ENCODE assay signal across 22 mouse cellular contexts in the genomic region with DNA sequence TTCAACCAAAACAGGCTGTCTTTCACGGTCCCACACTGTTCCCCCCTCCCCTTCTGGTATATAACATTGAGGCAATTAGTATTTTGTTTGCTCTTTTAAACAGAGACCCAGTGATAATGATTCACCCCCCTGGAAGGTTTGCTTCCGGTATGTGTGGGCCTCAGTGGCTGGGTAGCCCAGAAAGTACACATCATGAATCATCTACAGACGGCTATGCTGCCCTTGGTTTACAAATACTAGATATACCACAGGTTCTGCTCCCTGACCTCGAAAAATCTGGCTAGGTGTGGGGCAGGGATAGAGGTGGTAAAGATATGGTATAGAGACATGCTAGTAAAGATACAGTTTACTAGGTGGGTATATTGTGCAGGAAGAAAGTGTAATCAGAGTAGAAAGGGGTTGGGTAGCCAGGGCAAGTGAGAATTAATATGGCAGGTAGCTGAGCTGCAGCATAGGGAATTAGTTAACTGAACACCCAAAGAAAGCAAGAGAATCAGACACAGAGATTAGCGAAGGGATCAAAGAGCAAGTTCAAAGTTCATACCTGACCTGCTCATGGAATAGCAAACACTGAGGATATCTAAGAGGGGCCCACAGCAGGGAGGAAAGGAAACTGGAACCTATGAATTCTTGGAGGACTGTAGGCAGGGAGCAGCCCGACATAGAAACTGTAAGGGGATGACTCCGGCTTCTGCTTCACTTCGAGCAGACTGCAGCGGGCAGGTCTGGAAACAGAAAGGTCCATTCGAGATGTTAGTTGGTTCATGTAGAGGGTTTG. TPM values are rescaled to one million over a fixed set of nuclear protein-coding genes. Genes with fewer than 3 reads are reported as not detected.
DNase-seq lines count a peak whose midpoint lies in the region; ATAC-seq and TF ChIP-seq lines count a peak whose summit lies in the region.
"Had no signal": no experiment of that assay in that cellular context is flagged by ENCODE, and none has a peak within 500 bp of the region (broad histone marks: within the 10 kb centered on the region; RNA-seq: fewer than 3 reads in every experiment).

No protein-coding gene starts in this region.

- H3K27ac ChIP-seq in liver, embryonic 12.5 days, result peak overlapping the region; percentile 59
- no peak overlapping the region for H3K27ac ChIP-seq in liver, embryonic 14.5 days
- peak overlapping the region; percentile 23; the same call in 1 of the 2 replicates for H3K27ac ChIP-seq in stomach, embryonic 15.5 days
- H3K27ac ChIP-seq in lung, postnatal 0 days (ENCODE audit: low read length), result no peak overlapping the region
- H3K27ac ChIP-seq: embryonic facial prominence, embryonic 10.5 days; heart, adult 2 months; heart, embryonic 13.5 days; hindbrain, embryonic 12.5 days; midbrain, embryonic 13.5 days; neural tube, embryonic 12.5 days had no signal

- WGBS in liver, embryonic 12.5 days (ENCODE audit: insufficient replicate concordance), result 65% methylated on average over 10 of the region's 10 CpGs
- WGBS in liver, embryonic 14.5 days (ENCODE audit: insufficient replicate concordance), result 57% methylated on average over 10 of the region's 10 CpGs
- WGBS in stomach, embryonic 15.5 days, result 58% methylated on average over 10 of the region's 10 CpGs
- WGBS in lung, postnatal 0 days, result 45% methylated on average over 10 of the region's 10 CpGs

- no peak for DNase-seq in liver
- no peak for DNase-seq in liver, embryonic 14.5 days (ENCODE audit: low read depth in 3 of 3, low spot score in 3 of 3)
- DNase-seq in lung, postnatal 0 days (ENCODE audit: low spot score), result no peak
- no peak for DNase-seq in thymus, postnatal 14 days
- no peak for DNase-seq in spleen, postnatal 14 days (ENCODE audit: low spot score in 2 of 2)
- DNase-seq: adrenal gland, adult 8-10 months; cerebellum, adult 11-12 months; cerebellum, postnatal 10 days; gastrocnemius, postnatal 25 days; heart, adult 2 months; lung, embryonic 14.5 days; lung, postnatal 36 days; right cerebral cortex, postnatal 14 days had no signal

- H3K36me3 ChIP-seq in liver, embryonic 12.5 days, result no peaks in the 10 kb centered on the region
- no peaks in the 10 kb centered on the region for H3K36me3 ChIP-seq in liver, embryonic 14.5 days (replicated peaks; ENCODE audit: control insufficient read depth, insufficient read depth, low read depth)
- no peaks in the 10 kb centered on the region for H3K36me3 ChIP-seq in stomach, embryonic 15.5 days
- no peaks in the 10 kb centered on the region for H3K36me3 ChIP-seq in lung, postnatal 0 days (ENCODE audit: insufficient read depth, low read length)
- H3K36me3 ChIP-seq: embryonic facial prominence, embryonic 10.5 days; heart, embryonic 13.5 days; hindbrain, embryonic 12.5 days; midbrain, embryonic 13.5 days; neural tube, embryonic 12.5 days had no signal

- ATAC-seq in liver, embryonic 12.5 days, result peak; percentile 38; the same call in 1 of the 2 replicates
- peak; percentile 22; the same call in 1 of the 2 replicates for ATAC-seq in liver, embryonic 14.5 days (ENCODE audit: insufficient read depth)
- ATAC-seq in stomach, embryonic 15.5 days (ENCODE audit: insufficient read depth, low FRiP score, low read depth), result peak; percentile 75
- no peak for ATAC-seq in lung, postnatal 0 days
- ATAC-seq: activated CD4-positive, CD25-positive, alpha-beta regulatory T cell, adult 4 months; midbrain, embryonic 13.5 days had no signal

- H3K4me3 ChIP-seq in liver, embryonic 12.5 days, result no peak overlapping the region
- no peak overlapping the region for H3K4me3 ChIP-seq in liver, embryonic 14.5 days (ENCODE audit: insufficient read depth in 1 of 2, low read depth in 2 of 2, low read length in 2 of 2)
- no peak overlapping the region for H3K4me3 ChIP-seq in stomach, embryonic 15.5 days (replicated peaks)
- no peak overlapping the region for H3K4me3 ChIP-seq in lung, postnatal 0 days (ENCODE audit: low read depth, low read length)
- H3K4me3 ChIP-seq: embryonic facial prominence, embryonic 10.5 days; heart, adult 2 months; heart, embryonic 13.5 days; hindbrain, embryonic 12.5 days; megakaryocyte, embryonic 14.5 days; midbrain, embryonic 13.5 days; neural tube, embryonic 12.5 days had no signal

- no peaks in the 10 kb centered on the region for H3K27me3 ChIP-seq in liver, embryonic 12.5 days (replicated peaks)
- H3K27me3 ChIP-seq in liver, embryonic 14.5 days (ENCODE audit: control insufficient read depth, insufficient read depth, low read length), result no peaks in the 10 kb centered on the region
- no peaks in the 10 kb centered on the region for H3K27me3 ChIP-seq in stomach, embryonic 15.5 days (replicated peaks)
- H3K27me3 ChIP-seq in lung, postnatal 0 days (replicated peaks; ENCODE audit: insufficient read depth, low read length), result no peaks in the 10 kb centered on the region
- H3K27me3 ChIP-seq: heart, embryonic 13.5 days; hindbrain, embryonic 12.5 days; megakaryocyte, embryonic 14.5 days; midbrain, embryonic 13.5 days; neural tube, embryonic 12.5 days had no signal

- TF ChIP-seq EP300 in liver, embryonic 14.5 days (IDR thresholded peaks at IDR 0.05; ENCODE audit: low read depth), result no peak
- TF ChIP-seq EP300 in lung, postnatal 0 days (IDR thresholded peaks at IDR 0.05), result no peak

- peaks cover 11% of the 10 kb centered on the region for H3K4me1 ChIP-seq in liver, embryonic 12.5 days
- peaks cover 0 to 9% of the 10 kb centered on the region in 2 experiments; a peak in 2 of 4 replicates for H3K4me1 ChIP-seq in liver, embryonic 14.5 days (replicated peaks; ENCODE audit: control insufficient read depth in 2 of 2, insufficient read depth in 2 of 2, low read length in 1 of 2)
- no peaks in the 10 kb centered on the region for H3K4me1 ChIP-seq in stomach, embryonic 15.5 days
- no peaks in the 10 kb centered on the region for H3K4me1 ChIP-seq in lung, postnatal 0 days (ENCODE audit: insufficient read depth, low read depth, low read length)
- H3K4me1 ChIP-seq: heart, embryonic 13.5 days; hindbrain, embryonic 12.5 days; midbrain, embryonic 13.5 days; neural tube, embryonic 12.5 days had no signal

- no peaks in the 10 kb centered on the region for H3K9me3 ChIP-seq in liver, embryonic 12.5 days (replicated peaks)
- no peaks in the 10 kb centered on the region for H3K9me3 ChIP-seq in liver, embryonic 14.5 days (ENCODE audit: control insufficient read depth, low read length)
- no peaks in the 10 kb centered on the region for H3K9me3 ChIP-seq in stomach, embryonic 15.5 days
- H3K9me3 ChIP-seq in lung, postnatal 0 days (ENCODE audit: low read length), result no peaks in the 10 kb centered on the region
- H3K9me3 ChIP-seq: embryonic facial prominence, embryonic 10.5 days; heart, embryonic 13.5 days; hindbrain, embryonic 12.5 days; megakaryocyte, embryonic 14.5 days; midbrain, embryonic 13.5 days; neural tube, embryonic 12.5 days had no signal

- no peak overlapping the region for H3K4me2 ChIP-seq in liver, embryonic 12.5 days
- H3K4me2 ChIP-seq in liver, embryonic 14.5 days (ENCODE audit: low read depth), result no peak overlapping the region
- no peak overlapping the region for H3K4me2 ChIP-seq in stomach, embryonic 15.5 days
- no peak overlapping the region for H3K4me2 ChIP-seq in lung, postnatal 0 days (replicated peaks; ENCODE audit: low read depth, low read length)
- H3K4me2 ChIP-seq: heart, embryonic 13.5 days; hindbrain, embryonic 12.5 days; lung, embryonic 14.5 days; midbrain, embryonic 13.5 days; neural tube, embryonic 12.5 days had no signal

- no peak overlapping the region for H3K9ac ChIP-seq in liver, embryonic 12.5 days
- H3K9ac ChIP-seq in liver, embryonic 14.5 days (replicated peaks), result no peak overlapping the region
- H3K9ac ChIP-seq in stomach, embryonic 15.5 days, result no peak overlapping the region
- no peak overlapping the region for H3K9ac ChIP-seq in lung, postnatal 0 days (replicated peaks; ENCODE audit: low read depth)
- H3K9ac ChIP-seq: heart, embryonic 13.5 days; hindbrain, embryonic 12.5 days; lung, embryonic 14.5 days; midbrain, embryonic 13.5 days; neural tube, embryonic 12.5 days had no signal

- no peak for TF ChIP-seq CTCF in liver, embryonic 14.5 days (IDR thresholded peaks at IDR 0.05; ENCODE audit: low read depth)
- no peak for TF ChIP-seq CTCF in lung, postnatal 0 days (IDR thresholded peaks at IDR 0.05)

RNA-seq across cellular contexts. Expression of a gene that starts 21.0 kb away (rescaled TPM):
- polyA plus RNA-seq in liver, embryonic 12.5 days (2016; fragmentation: Nextera tagmentation; extraction: Ambion mirVana), result 10.4 TPM in 2 replicates
- 12.4 and 17.8 TPM in 2 replicates for polyA plus RNA-seq in liver, embryonic 14.5 days (2012; rRNA removed)
- polyA plus RNA-seq in liver, embryonic 14.5 days (2014; fragmentation: Nextera tagmentation; extraction: Ambion mirVana), result 15.6 TPM in 2 replicates
- 13.8 and 15.5 TPM in 2 replicates for polyA plus RNA-seq in stomach, embryonic 15.5 days (2015; fragmentation: Nextera tagmentation; extraction: Ambion mirVana)
- polyA plus RNA-seq in lung, postnatal 0 days (2015; fragmentation: Nextera tagmentation; extraction: Ambion mirVana), result 13.1 and 16.6 TPM in 2 replicates

RNA-seq across cellular contexts. Expression of a gene that starts 30.0 kb away (rescaled TPM):
- polyA plus RNA-seq in liver, embryonic 12.5 days (2016; fragmentation: Nextera tagmentation; extraction: Ambion mirVana), result 0.57 and 0.81 TPM in 2 replicates
- polyA plus RNA-seq in liver, embryonic 14.5 days (2012; rRNA removed), result 0.08 and 0.16 TPM in 2 replicates
- 0.19 TPM in 1 of 2 replicates, not detected in the other for polyA plus RNA-seq in liver, embryonic 14.5 days (2014; fragmentation: Nextera tagmentation; extraction: Ambion mirVana)
- polyA plus RNA-seq in stomach, embryonic 15.5 days (2015; fragmentation: Nextera tagmentation; extraction: Ambion mirVana), result 4.5 and 5.1 TPM in 2 replicates
- 3.8 and 8.4 TPM in 2 replicates for polyA plus RNA-seq in lung, postnatal 0 days (2015; fragmentation: Nextera tagmentation; extraction: Ambion mirVana)

Comparison
In these comparisons a context has a peak if more than half of its experiments do, and no peak if none do; other contexts are left out.
1. H3K27ac ChIP-seq: peak in liver, embryonic 12.5 days (single experiment) and stomach, embryonic 15.5 days (single experiment); none in liver, embryonic 14.5 days (single experiment) and lung, postnatal 0 days (single experiment).